Mouse (Mus musculus) left cerebral cortex, postnatal 36 days (tissue): Measurements from ENCODE around the gene Olfr69. TPM values are rescaled to one million over a fixed set of nuclear protein-coding genes. Genes with fewer than 3 reads are reported as not detected.
"Not testable (repeated sequence)": the region's sequence is repeated elsewhere in the genome, so short reads cannot be mapped to it uniquely, and the experiment has no call there.

ENCODE experiments used
- DNase-seq, 2 experiments: peaks; one replicate each; pipeline ENCODE4 v3.0.0; 2021 to 2022; ENCODE audit warnings: low spot score in 2 of 2, mixed read lengths in 1 of 2
- intact Hi-C: fragments of 180-260 bp; cut with DNase I; formaldehyde crosslinking; loops from one replicate; pipeline ENCODE4 v1.15.1; 2025
- total RNA-seq, 2 experiments: library from RNA; stranded (reverse); gene quantifications; 2 replicates each; pipeline ENCODE4 v1.2.3; 2021

Gene Olfr69
- total RNA-seq, 2 experiments from 2014 or later: not detected

DNA sequence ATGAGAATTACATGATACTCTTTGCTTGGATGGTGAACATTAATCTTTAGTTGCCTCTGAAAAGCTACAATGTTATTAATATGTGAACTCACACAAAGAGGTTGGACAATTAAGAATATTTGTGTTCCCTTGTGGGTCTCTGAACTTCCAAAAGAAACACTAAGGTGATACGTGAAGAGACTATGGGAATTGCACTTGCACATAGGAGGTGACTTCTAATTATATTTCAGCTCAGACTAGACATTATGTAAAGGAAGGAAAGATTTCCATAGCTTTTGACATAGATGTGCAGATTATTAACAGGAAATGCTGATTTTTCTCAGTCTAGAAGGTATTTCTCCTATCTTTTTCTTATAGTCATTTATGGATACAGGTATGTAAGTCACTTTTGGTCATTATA is 41.3 kb downstream of the Olfr69 start, which contains the start of gene Olfr628:
Gene Olfr628, plus strand, starts transcription at position 301 of the 400 bp plus-strand sequence.
- DNase-seq: no peak
- intact Hi-C loops: no loop called here

DNA sequence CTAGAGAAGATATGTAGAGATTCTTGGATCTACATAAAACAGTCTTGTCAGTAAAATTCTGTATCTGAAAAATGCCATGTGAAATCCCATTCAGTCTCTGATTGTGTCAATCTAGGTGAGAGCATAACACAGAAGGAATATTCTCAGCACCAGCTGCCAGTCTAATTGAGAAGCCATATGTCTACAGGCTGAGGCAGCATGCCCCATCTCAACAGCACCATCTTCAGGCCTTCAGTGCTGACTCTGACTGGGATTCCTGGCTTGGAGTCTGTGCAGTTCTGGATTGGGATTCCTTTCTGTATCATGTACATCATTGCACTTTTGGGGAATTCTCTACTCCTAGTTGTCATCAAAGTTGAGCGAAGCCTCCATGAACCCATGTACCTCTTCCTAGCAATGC is 55.0 kb downstream of the Olfr69 start:
- DNase-seq, intact Hi-C loops: not testable (repeated sequence)

Other genes starting within 250 kb of the Olfr69 start
- not detected for gene Olfr612, start 228.9 kb downstream of the Olfr69 start, total RNA-seq
- gene Olfr613, start 223.5 kb downstream of the Olfr69 start, total RNA-seq: not detected
- gene Olfr615, start 215.5 kb downstream of the Olfr69 start, total RNA-seq: not detected
- gene Olfr616, start 202.5 kb downstream of the Olfr69 start, total RNA-seq: not detected
- not detected for gene Olfr617, start 198.5 kb downstream of the Olfr69 start, total RNA-seq
- not detected for gene Olfr618, start 181.5 kb downstream of the Olfr69 start, total RNA-seq
- gene Olfr619, start 171.0 kb downstream of the Olfr69 start, total RNA-seq: not detected
- not detected for gene Olfr620, start 159.1 kb downstream of the Olfr69 start, total RNA-seq
- gene Olfr622, start 128.9 kb downstream of the Olfr69 start, total RNA-seq: not detected
- not detected for gene Olfr623, start 107.9 kb downstream of the Olfr69 start, total RNA-seq
- under 1 TPM in 1 of 2 experiments, not detected in 1; 0.07 TPM for gene Olfr624, start 100.4 kb downstream of the Olfr69 start, total RNA-seq
- gene Olfr625-ps1, start 88.9 kb downstream of the Olfr69 start, total RNA-seq: not detected
- not detected for gene Olfr243, start 56.9 kb downstream of the Olfr69 start, total RNA-seq
- not detected for gene Olfr628, start 41.2 kb downstream of the Olfr69 start, total RNA-seq
- not detected for gene Olfr629, start 26.7 kb downstream of the Olfr69 start, total RNA-seq
- not detected for gene Olfr630, start 14.3 kb downstream of the Olfr69 start, total RNA-seq
- not detected for gene Olfr68, start 8.1 kb upstream of the Olfr69 start, total RNA-seq
- gene Olfr67, start 20.2 kb upstream of the Olfr69 start, total RNA-seq: not detected
- gene Hbb-bt, start 42.4 kb upstream of the Olfr69 start, total RNA-seq: 10 to 100 TPM; 49.8 to 50.7 TPM
- 100 to 1,000 TPM; 365 to 420 TPM for gene Hbb-bs, start 56.5 kb upstream of the Olfr69 start, total RNA-seq
- gene Hbb-bh2, start 68.9 kb upstream of the Olfr69 start, total RNA-seq: not detected
- not detected for gene Hbb-bh1, start 71.6 kb upstream of the Olfr69 start, total RNA-seq
- gene Hbb-y, start 81.6 kb upstream of the Olfr69 start, total RNA-seq: not detected
- gene Olfr66, start 114.7 kb upstream of the Olfr69 start, total RNA-seq: not detected
- gene Olfr64, start 122.9 kb upstream of the Olfr69 start, total RNA-seq: not detected
- gene Olfr65, start 131.9 kb upstream of the Olfr69 start, total RNA-seq: not detected
- not detected for gene Olfr631, start 157.2 kb upstream of the Olfr69 start, total RNA-seq
- under 1 TPM in 1 of 2 experiments, not detected in 1; 0.25 TPM for gene Olfr632, start 162.8 kb upstream of the Olfr69 start, total RNA-seq
- gene Olfr633, start 172.8 kb upstream of the Olfr69 start, total RNA-seq: not detected
- gene Olfr635, start 199.6 kb upstream of the Olfr69 start, total RNA-seq: under 1 TPM; 0.02 to 0.07 TPM
- gene Olfr638, start 227.2 kb upstream of the Olfr69 start, total RNA-seq: not detected
- under 1 TPM; 0.12 to 0.16 TPM for gene Olfr639, start 245.7 kb upstream of the Olfr69 start, total RNA-seq